Mouse (Mus musculus) fat pad, adult 2 months (tissue): ENCODE results near the gene Sytl3.

ENCODE experiments used
- DNase-seq: peaks from one replicate; pipeline ENCODE4 v3.0.0-alpha.2; 2011; ENCODE audit warnings: low read depth, low spot score; ENCODE audit errors: extremely low read depth

Sytl3 gene

DNA sequence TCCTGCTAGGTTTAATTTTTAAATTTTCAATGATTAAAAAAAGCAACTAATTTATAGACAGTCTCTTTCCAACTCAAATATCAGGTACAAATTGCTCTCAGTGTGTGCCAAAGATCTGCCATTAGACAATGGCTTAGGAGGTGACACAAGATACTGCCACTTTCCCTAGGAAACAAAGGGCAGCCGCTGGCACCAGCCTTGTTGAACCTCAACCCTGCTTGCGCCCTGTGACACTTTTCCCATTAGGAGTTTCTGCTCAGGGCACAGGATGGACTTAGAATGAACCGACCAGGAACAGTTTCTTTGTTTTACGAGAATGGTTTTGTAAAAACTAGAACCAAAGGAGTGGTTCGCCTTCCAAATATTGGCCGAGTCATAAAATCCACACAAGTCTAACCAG, 117.2 kb downstream of the Sytl3 start:
- no peak for DNase-seq

DNA sequence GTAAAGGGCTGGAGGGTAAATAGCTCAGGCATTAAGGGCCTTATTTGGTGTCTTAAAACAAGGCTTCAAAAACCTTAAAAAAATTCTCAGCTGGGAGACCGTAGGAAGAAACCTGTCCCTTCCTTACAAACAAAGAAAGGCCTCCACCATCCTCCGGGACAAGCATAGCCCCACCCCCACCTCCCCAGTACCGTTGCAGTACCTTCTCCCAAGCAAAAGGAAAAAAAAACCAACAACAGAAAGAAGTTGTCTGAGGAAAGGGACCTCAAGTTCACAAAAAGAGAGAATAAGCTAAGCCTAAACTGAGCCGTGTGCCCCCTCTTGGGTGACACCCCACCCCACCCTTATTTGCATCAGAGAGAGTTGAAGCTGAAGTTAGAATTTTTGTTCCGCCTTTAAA, 117.7 kb downstream of the Sytl3 start:
- DNase-seq = no peak

DNA sequence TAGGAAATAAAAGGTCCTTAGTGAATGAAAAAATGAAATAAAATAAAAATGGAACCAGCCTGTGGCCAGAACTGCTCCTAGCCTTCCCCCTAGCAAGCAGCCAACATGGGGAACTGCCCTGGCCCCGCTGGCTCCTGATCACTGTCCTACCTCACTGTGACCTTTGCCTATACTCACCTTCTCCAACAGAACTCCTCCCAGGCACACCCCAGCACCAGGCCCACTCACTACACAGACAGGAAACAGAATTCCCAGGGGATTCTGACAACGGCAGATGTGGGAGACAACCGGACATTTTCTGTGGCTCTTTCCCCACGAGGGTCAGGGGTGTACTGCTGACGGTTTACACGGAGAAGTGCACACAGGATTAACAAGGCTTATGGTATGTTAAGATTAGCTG, 118.2 kb downstream of the Sytl3 start:
- DNase-seq = no peak

DNA sequence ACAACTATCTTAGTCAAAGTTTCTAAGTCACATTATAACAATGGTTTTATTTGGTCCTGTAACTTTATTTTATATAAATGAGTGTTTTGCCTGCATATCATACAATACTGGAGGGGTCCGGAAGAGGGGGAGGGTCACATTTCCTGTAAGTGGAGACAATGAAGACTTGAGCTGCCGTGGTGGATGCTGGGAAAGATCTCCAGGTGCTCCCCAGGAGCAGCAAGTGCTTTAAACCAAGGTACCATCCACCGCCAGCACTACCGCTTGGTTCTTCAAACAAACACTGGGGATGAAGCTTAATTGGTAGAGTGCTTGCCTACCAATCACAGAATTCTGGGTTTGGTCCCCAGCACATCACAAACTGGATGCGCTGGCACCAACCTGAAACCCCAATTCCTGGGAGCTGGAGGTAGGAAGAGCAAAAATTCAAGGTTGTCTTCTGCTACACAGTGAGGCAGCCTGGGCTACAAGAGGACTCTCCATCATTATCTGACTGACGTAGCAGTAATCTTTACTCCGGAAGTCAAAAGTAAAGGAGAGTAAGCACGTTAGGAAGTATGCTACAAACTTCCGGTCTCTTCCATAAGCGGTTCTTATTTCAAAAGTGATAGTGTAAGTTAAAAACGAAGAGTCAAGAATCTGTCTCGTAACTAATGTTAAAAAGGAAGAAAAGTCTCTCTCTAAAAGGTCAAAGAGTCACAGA, 118.9 kb downstream of the Sytl3 start:
- no peak for DNase-seq

DNA sequence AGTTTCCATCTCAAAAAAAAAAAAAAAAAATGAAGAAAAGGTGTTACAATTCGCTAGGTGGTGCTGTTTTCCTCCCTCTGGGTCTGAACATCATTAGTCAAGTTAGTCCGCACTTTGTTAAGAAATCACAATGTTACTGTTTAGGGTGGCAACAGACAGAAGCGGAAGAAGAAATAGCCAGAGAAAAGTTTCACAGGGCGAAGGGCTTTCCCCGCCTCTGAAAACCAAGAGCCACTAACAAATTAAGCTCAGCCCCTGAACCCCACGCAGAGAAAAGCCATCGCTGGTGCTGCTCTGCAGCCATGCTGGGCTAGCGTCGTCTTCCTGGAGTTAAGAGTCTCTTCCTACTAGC, 119.4 kb downstream of the Sytl3 start:
- no peak for DNase-seq

DNA sequence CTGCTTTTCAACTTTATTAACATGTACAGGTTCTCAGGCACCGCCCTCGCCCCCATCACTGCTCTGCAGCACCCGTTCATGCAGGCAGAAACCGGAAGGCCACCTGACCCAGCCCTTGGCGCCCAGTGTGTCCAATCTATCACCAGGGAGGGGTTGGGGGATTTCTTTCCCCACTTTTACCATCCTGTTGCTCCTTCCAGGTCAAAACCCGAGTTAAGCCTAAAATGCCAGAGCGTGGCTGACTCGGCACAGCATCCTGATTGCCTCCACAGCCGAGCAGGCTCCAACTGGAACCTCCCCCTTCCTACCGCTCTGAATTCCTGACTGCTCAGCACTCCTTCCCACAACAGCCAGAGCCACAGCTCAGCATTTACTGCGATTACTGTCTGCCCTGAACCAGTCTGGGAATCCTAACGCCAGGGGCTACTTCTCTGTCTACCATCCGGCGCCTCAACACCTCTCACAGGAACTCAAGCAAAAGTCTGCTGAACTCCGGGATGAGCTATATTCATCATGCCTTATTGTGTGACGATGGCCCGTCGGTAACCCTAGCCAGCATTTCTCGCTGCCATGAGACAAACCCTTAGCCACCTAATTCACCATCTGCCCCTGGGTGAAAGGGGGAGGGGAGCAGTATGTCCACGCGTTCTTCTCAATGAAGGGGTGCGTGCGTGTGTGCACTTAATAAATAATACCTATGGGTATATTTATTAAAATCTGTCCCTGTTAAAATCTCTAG, 120.0 kb downstream of the Sytl3 start:
- DNase-seq = no peak

DNA sequence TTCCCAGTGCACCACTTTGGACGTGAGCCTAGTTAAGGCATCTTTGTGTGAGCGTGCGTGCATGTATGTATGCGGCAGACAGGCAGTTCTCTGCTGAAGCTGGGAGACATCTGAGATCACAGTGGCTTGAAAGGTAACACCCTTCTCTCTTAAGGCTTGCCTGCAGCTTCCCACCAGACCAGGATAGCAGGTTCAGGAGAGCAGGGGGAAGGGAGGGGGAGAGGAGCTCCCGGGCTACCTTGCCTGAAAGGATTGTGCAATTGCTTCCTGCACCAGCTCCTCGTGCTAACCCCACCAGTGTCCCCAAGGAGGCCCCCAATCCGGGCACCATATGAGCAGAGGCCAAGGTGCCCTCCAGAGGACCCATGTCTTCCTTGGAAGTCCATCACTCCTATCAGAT, 120.7 kb downstream of the Sytl3 start:
- no peak for DNase-seq

DNA sequence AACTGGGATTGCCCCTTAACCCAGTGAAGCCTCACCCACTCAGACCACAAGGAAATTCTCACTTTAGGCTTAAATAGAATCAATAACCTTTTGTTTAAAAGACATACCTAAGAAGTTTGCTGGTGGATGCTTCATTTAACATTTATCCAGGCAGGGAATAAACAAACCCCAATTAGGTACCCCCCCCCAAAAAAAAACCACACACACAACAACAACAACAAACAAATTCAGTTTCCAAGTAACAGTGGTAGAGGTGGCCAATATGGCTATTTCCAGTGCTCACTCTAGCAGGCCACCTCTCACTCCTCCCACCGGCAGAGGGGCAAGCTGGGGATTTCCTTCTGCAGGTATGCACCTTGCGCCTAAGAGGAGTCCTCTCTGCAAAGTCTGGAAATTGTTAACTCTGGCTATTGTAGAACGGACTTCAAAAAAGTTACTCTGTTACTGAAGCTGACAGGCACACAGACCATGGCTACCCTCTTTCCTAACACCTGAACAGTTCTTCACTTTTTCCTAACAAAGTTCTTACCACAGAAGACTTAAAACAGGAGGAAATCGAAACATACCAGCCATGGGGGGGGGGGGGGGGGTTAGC, 121.7 kb downstream of the Sytl3 start:
- DNase-seq = no peak

DNA sequence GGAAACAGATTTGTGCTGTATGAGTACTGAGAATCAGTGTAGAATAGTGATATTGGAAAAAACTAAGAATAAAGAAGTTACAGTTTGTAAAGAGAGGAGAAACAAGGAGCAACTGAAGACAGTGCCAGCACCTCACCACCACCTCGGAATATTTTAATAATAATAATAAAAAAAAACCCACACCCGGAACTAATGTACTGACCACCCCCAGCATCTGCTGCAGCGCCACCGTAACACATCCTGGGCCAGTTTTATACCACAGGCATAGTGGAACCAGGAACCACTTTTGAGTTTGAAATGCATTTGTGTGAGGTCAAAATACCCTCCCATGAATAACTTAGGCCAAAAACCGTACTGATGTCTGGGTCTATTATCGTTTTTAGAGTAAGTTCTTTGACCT, 122.4 kb downstream of the Sytl3 start:
- DNase-seq = no peak

DNA sequence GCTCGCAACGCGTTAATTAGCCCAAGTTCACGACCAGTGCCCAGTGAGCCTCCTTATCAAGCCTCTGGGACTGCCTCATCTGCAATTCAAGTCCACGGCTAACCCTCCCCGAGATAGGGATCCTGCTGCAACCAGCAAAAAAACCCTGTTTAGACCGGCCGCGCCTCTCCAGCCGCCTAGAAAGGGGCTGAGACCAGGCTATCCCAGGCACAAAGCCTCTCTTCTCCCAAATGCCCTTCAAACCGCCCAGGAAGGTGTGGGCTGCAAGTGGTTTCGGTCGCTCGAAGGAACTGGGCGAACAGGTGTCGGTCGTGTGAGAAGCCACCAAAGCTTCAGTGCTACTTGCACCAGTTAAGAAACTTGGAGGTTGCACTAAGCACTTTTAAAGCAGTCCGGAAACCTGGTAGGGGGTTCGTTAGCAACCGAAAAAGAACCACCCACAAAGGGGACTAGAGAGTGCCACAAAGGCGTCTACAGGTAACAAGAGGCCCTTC, 123.2 kb downstream of the Sytl3 start:
- no peak for DNase-seq

DNA sequence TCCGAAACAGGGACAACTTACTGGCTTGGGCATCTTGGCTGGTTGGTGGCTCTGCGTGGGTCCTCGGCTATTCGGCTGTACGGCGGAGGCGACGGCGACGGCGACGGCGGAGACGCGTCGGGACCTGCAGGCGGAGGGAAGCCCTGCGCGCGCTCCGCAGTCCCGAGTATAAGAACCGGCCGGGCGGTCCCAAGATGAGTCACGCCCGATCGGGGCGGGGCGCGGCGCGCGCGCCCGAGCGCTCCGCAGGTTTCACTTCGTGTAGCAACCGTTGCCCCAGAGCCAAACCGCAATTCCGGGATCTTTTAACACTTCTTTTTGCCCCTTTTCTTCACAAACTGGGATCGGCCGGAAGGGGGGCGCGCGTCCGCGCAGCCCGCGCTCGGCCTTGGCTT, 123.7 kb downstream of the Sytl3 start, which contains the start of gene Ezr:
Gene Ezr, minus strand, starts transcription at position 174 of the 395 bp plus-strand sequence.
- no peak for DNase-seq

DNA sequence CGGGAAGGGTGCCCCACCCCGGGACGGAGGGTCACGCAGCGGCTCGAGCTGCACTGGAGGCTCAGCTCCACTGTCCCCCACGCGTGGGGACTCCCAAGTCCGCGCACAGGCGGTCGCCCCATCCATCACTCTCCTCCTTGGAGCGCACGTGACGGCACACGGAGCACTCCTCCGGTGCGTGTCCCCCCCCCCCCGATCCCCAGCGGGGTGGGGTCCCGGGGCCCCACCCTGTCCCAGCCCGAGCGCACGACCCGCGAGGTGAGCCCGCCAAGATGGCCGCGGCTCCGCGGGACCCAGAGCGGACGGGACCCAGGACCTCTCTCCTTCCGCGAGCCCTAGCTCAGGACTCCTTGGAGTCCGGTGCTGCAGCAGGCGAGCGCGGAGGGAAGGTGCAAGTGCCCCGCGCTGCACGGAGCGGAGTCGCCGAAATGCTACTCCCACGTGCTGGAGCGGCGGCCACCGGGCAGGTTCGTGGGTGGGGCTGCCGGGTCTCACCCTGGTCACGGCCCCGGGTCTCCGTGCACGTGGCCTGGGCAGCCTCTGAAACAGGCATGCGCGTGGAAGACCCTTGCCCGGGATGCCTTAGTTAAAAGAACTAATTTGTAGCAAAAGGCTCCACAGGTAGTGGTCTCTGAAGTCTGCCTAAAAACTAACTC, 124.2 kb downstream of the Sytl3 start:
- no peak for DNase-seq

DNA sequence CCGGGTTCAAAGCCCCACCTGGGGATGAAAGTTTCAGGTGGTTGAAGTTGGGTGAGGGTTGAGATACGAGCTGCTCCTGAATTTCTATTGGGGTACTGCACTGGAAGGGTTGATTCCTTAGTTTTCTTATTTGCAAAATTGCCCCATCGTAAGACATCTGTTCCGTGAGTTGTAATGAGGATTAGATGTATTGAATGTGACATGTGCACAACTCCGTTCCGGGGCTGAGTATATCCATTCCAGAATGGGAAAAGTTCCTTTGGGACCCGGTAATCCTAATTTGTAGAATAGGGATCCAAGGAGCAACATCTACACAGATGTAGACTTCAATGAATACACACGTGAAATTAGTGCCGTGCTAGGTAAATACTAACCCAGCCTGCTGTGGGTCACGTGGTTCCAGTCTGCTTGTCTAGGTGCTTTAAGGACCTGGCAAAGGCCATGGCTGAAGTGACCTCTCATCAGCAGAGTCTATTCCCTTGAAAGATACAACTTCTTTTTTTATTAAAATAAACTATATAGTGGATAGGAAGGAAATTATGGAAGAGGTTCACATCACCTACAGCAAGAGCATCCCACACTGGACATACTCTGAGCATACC, 125.0 kb downstream of the Sytl3 start:
- DNase-seq = no peak

DNA sequence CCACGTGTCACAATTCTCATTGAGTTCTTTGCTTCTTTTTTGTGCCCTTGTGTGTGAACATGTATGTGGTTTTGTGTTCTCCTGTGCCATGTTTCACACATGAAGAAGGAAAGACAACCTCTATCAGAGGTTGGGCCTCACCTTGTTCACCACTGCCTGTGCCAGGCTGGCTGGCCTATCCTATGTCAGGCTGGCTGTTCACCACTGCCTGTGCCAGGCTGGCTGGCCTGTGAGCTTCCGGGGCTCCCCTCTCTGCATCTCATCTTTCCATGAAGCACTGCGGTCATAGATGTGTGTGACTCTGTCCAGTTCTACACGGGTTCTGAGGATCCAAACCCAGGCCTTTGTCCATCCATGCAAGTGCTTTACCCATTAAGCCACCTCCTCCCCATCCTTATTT, 128.3 kb downstream of the Sytl3 start:
- DNase-seq = no peak
